Mouse (Mus musculus): ENCODE data around the gene Ndrg3.
"Not testable (repeated sequence)": the region's sequence is repeated elsewhere in the genome, so short reads cannot be mapped to it uniquely, and the experiment has no call there.

Gene Ndrg3

DNA sequence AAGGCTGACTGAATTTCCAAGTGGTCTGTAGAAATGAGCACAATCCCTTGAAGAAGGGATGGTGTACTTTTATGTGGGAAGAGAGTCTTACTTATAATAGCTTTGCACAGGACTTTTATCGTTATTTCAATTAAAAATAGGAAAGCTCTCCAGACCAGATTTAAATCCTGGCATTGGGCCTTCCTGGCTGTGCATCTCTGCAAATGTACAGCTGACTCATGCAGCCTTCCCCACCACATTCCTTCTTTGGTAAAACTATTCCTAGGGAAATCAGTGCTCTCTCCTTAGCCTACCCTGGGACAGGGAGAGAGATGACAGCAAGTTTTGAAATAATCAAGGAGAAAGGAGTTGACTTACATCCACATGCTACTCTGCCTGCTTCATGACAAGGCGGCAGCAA lies 54.1 kb downstream of the Ndrg3 start:
- DNase-seq (ENCODE audit: extremely low spot score) = no peak

- no peak for DNase-seq (ENCODE audit: extremely low spot score)
These were observed 56.9 kb downstream of the Ndrg3 start for GRCm38 (mm10) chr2:156935005-156935404.

- DNase-seq (ENCODE audit: extremely low spot score) = no peak
These were observed 58.4 kb downstream of the Ndrg3 start for GRCm38 (mm10) chr2:156933426-156933825.

- no peak for DNase-seq (ENCODE audit: extremely low spot score)
These were observed 60.4 kb downstream of the Ndrg3 start for GRCm38 (mm10) chr2:156931421-156931820.

- DNase-seq (ENCODE audit: extremely low spot score) = no peak
These were observed 61.3 kb downstream of the Ndrg3 start for GRCm38 (mm10) chr2:156930549-156930948.

- DNase-seq (ENCODE audit: extremely low spot score) = no peak
These were observed 62.2 kb downstream of the Ndrg3 start for GRCm38 (mm10) chr2:156929519-156930120.

GRCm38 (mm10) chr2:156928606-156929005 lies 63.2 kb downstream of the Ndrg3 start:
- DNase-seq (ENCODE audit: extremely low spot score) = no peak

DNA sequence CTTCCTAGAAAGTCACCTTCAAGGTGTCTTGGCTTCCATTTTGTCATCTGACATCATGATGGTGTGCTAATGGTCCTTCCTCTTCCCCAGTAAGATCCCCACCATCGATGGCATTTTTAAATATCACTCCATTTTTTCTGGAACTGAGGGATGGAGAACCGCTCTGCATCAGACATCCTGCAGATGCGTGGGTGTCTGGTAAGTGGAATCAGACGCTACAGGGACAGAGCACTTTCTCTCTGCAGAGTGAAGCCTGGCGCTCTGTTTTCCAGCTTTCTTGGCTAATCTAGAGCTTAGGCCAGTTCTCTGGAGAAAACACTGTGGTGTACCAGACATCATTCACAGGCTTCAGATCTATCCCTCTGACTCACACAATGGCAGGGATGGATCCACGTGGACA lies 64.2 kb downstream of the Ndrg3 start:
- DNase-seq (ENCODE audit: extremely low spot score) = no peak

DNA sequence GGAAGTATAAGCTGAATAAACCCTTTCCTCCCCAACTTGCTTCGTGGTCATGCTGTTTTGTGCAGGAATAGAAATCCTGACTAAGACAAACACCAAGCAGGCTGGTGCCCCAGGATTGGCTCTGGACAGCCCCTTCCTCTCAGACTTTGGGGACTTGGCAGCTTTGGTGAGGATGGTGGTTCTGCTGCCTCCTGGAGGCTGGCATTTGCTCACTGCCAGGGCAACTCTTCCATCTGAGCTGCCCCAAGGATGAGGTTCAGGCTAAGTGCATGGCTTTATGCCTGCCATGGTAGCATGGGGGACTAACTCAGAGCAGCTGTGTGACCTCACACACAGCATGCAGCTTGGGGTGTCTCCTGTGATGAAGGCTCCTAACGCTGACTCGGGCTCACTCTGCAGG lies 66.2 kb downstream of the Ndrg3 start:
- not testable (repeated sequence) for DNase-seq (ENCODE audit: extremely low spot score)

DNA sequence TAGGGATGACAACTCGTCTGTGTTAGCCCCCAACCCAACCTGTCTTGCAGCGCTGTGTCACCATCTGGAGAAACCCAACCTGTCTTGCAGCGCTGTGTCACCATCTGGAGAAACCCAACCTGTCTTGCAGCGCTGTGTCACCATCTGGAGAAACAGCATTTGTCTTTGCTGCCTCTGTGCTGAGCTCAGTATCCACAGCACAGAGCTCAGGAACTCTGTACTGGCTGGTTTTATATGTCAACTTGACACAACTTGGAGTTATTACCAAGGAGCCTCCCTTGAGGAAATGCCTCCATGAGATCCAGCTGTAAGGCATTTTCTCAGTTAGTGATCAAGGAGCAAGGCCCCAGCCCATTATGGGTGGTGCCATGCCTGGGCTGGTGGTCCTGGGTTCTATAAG lies 66.8 kb downstream of the Ndrg3 start:
- not testable (repeated sequence) for DNase-seq (ENCODE audit: extremely low spot score)

DNA sequence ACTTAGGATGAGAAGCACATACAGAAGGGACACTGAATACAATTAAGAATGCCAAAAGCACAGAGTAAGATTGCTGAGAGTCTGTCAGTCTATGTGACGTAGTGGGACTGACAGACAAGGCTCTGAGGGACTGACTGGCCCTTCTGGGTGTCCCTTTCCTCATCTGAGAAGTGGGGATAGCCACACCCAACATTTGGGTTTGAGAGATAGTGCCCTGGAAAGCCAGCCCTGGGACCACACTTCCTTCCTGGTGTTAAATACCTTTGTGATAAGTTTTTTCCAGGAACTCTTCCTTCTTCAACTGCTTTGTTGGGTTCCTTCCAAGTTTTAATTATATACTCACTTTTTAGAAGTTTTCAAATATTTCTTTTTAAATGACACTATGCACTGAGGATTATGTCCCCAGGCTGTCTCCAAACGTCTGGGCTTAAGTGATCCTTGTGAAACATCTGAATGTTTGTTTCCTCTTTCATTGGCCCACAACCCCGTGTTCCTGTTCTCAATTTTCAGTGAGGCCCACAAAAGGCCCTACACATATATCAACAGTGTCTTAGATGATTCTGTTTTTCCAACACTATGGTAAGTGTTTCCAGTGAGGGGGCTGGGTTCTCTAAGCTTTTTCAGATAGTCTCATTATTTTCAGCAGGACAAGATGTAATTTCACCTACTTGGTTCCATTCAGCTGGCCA lies 67.5 kb downstream of the Ndrg3 start:
- DNase-seq (ENCODE audit: extremely low spot score) = no peak

- DNase-seq (ENCODE audit: extremely low spot score) = no peak
These were observed 68.8 kb downstream of the Ndrg3 start for GRCm38 (mm10) chr2:156923057-156923456.

GRCm38 (mm10) chr2:156919796-156920195 lies 72.1 kb downstream of the Ndrg3 start:
- no peak for DNase-seq (ENCODE audit: extremely low spot score)

DNA sequence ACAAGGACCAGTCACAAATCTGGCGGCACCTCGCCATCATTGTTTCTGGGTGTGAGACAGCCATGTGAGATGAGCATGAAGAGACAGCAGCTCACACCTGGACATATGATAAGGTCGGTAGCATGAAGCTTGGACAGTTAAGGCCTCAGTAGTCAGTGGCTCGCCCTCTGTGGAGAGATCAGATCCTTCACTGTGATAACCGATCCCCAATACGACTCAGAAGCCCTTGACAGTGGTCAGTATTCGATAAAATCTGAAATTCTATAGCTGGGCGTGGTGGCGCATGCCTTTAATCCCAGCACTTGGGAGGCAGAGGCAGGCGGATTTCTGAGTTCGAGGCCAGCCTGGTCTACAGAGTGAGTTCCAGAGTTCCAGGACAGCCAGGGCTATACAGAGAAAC lies 72.7 kb downstream of the Ndrg3 start:
- not testable (repeated sequence) for DNase-seq (ENCODE audit: extremely low spot score)

DNA sequence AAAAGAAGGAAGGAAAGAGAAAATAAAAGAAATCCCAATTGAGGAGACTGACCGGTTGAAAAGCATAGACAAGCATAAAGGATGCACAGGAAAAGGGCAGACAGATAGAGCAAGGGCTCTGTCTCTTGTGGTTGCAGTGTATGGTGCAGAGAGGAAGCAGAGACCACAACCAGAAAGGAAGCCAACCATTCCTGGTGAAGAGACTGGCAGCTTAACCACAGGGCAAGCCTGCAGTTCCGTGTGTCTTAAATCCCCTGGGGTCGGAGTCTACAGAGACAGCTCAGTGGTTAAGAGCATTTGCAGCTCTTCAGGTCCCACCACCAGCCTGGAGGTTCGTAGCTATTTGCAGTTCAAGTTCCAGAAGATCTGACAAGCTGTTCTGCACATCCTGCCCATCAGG lies 73.3 kb downstream of the Ndrg3 start:
- DNase-seq (ENCODE audit: extremely low spot score) = no peak

- DNase-seq (ENCODE audit: extremely low spot score) = no peak
These were observed 75.3 kb downstream of the Ndrg3 start for GRCm38 (mm10) chr2:156916419-156917125.

DNA sequence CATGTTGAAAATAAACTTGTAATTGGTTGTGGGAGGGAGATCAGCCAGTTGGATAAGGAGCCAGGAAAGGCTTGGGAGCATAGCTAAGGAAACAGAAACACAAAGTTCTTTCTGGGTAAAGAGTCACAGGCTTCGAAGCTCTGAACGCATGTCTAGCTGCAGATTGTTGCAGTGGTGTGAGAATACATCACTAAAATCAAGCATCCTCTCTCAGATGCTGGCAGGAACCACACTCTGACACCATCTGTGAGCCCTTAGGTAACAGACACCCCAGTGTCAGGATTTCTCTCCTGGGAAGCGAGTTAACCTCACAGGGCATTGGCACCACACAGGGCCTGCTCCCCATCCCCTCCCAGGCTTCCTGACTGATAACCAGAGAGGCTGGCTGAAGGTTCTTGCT lies 76.3 kb downstream of the Ndrg3 start:
- no peak for DNase-seq (ENCODE audit: extremely low spot score)

GRCm38 (mm10) chr2:156913191-156913590 lies 78.7 kb downstream of the Ndrg3 start:
- DNase-seq (ENCODE audit: extremely low spot score) = no peak

DNA sequence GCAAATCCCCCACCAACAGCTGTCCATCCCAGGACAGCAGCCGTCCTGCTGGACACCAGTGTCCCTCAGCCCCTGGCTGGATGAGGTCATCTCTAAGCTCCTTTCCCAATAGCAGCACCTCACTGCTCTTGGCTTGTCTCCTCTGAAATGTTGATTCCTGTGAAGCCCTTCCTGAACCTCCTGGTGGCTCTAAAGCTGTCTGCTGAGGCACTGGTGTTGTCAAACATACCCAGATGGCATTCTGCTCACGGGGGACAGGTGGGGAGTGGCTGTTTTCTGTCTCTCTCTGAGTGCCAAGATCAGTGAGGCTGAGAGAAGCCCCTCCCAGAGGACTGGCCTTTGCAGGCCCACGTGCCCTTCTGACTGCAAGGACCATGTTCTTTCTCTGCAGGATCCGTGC lies 85.9 kb downstream of the Ndrg3 start:
- DNase-seq (ENCODE audit: extremely low spot score) = not testable (repeated sequence)

- DNase-seq (ENCODE audit: extremely low spot score) = peak; percentile 62
These were observed 86.7 kb downstream of the Ndrg3 start for GRCm38 (mm10) chr2:156904976-156905717.

DNA sequence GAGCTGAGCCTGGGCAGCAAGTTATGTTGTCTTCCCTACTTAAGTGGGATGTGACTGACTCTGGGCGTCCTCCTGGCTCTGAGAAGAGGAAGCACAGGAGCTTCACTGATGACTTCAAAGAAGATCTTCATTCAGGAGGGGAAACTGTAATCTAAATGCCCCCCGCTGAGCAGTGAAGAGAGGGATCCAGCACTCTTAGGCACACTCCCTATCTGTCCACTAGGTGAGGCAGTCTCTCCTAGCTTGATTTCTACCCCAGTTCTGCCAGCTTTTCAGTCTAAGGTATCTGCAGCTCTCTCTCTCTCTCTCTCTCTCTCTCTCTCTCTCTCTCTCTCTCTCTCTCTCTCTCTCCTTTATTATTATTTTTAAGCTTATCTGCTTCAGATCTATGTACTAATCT lies 88.5 kb downstream of the Ndrg3 start:
- DNase-seq (ENCODE audit: extremely low spot score) = no peak

- not testable (repeated sequence) for DNase-seq (ENCODE audit: extremely low spot score)
These were observed 89.4 kb downstream of the Ndrg3 start for GRCm38 (mm10) chr2:156902411-156902810.
